Mouse (Mus musculus) retina, embryonic 14.5 days (tissue): ENCODE data around the gene Ddx46.
A peak's percentile ranks its signal among the peaks of the same experiment; 100 is the strongest.
"Not testable (repeated sequence)": the region's sequence is repeated elsewhere in the genome, so short reads cannot be mapped to it uniquely, and the experiment has no call there.

ENCODE experiments used
- DNase-seq: peaks from one replicate; pipeline ENCODE4 v3.0.0-alpha.2; 2015; ENCODE audit warnings: low spot score

The Ddx46 gene

DNA sequence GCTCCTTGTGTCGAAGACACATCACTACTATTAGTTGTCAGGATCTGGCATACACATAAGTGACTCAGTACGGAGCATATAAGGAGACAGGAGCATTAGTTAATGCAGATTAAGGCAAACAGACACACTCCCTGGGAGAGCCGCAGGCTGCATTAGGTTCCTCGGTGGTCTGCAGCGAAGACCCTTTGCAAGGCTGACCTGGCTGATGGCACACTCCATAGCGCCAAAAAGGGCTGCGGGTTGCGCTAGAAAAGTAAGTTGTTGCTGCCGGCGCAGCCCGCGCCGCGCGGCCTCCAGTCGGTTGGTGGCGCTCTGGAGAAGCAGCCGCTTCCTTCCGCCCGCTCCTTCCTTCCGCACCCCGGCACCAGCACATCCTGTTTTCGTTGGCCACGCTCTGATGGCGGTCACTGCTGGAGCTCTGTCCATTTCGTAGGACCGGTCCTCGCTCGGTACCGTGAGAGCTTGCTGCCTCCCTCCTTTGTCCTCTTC, at the start of gene Ddx46:
TSS of gene Ddx46 (plus strand) at position 389 of the 489 bp plus-strand sequence.
- peak; percentile 97 for DNase-seq

DNA sequence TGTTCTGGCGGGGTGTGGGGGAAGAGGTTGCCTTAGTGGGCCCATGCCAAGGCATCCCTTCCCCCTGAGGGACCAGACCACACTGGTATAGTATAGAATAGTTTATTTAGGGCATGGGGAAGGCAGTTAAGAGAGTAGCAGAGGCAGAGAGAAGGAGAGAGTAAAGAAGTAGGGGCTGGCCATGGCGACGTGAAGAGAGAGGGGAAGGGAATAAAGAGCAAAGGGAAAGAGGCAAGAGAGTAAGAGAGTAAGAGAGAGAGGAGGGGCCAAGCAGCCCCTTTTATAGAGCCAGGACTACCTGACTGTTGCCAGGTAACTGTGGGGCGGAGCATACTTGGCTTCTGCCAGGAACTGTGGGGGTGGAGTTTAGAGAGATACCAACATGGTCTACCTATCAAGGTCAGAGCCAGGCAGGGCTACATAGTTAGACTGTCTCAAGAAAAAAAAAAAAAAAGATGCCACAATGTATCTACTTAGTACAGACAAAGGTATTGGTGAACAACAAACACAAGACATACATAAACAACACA, 42.8 kb upstream of the Ddx46 start:
- peak; percentile 13 for DNase-seq

DNA sequence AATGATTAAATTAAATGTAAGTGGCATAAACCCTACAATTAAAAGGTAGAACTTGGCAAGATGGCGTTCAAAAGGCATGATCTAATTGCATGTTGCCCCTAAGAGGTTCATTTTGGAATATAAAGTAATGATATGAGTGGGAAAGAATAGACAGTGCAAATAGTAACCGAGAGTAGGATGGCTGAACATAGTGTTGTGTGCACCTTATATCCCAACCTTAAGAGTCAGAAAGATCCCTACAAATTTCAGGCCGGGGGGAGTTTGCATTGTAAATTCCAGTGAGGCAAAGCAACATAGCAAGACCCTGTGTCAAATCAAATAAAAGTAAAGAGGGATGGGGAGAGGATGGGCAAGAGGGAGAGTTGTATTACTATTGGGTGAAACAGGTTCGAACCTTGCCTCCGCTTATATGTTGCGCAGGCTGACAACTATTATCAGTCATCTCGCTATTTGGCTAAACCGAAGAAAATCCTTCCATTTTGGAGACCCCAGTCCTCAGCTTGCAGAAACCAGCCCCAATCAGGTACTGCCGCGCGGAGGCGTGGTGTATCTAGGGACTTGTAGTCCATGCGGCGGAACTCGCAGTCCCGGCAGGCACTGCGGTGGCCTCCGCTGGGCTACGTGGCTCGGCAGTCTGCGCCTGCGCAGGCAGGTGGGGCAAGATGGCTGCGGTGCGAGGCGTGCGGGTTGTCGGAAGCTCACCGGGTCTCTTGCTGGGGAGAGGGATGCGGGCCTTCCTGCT, 42.1 kb upstream of the Ddx46 start:
- DNase-seq: peak; percentile 97

DNA sequence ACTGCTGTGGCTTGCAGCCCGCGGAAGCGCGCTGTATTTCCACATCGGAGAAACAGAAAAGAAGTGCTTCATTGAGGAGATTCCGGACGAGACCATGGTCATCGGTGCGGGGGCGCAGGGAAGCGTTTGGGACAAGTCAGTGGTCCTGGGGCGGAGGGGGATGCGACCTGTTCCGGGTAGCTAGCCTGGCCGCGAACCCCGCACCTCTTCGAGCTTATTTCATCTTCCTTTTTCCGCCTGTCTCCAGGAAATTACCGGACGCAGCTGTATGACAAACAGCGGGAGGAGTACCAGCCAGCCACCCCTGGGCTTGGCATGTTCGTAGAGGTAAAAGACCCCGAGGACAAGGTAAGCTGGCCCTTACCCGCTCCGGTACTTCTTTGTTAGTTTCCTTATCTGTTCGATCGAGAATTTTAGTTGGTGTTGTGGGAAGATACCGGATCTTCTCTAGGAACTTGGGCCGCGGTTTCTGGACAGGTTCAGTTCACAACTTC, 41.5 kb upstream of the Ddx46 start:
- no peak for DNase-seq

DNA sequence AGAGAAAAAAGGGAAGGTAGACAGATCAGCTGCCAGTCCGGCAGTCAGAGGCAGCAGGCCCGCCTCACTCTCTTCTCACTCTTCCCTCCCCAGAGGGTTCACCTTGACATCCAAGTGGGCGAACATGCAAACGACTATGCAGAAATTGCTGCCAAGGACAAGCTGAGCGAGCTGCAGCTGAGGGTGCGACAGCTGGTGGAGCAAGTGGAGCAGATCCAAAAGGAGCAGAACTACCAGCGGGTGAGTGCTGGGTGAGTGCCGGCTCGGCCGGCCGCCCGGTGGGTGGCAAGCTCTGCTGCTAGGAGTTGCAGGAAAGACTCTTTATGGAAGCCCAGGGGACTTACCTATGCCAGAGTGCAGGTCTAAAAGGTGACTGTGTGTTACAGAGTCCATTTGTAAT, 39.5 kb upstream of the Ddx46 start:
- DNase-seq: no peak

DNA sequence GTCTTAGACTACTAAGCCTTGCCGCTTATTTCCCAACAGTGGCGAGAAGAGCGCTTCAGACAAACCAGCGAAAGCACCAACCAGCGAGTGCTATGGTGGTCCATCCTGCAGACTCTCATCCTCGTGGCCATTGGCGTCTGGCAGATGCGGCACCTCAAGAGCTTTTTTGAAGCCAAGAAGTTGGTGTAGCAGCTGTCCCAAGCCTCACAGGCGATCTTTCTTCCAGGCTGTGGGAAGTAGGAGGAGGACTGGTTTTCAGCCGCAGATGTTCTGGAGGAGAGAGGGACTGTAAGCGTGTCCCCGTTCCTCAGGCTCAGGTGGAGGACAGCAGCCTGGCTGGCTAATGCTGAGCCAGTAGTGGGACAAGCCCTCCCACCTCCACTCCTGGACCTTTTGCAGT, 38.0 kb upstream of the Ddx46 start:
- DNase-seq: no peak

DNA sequence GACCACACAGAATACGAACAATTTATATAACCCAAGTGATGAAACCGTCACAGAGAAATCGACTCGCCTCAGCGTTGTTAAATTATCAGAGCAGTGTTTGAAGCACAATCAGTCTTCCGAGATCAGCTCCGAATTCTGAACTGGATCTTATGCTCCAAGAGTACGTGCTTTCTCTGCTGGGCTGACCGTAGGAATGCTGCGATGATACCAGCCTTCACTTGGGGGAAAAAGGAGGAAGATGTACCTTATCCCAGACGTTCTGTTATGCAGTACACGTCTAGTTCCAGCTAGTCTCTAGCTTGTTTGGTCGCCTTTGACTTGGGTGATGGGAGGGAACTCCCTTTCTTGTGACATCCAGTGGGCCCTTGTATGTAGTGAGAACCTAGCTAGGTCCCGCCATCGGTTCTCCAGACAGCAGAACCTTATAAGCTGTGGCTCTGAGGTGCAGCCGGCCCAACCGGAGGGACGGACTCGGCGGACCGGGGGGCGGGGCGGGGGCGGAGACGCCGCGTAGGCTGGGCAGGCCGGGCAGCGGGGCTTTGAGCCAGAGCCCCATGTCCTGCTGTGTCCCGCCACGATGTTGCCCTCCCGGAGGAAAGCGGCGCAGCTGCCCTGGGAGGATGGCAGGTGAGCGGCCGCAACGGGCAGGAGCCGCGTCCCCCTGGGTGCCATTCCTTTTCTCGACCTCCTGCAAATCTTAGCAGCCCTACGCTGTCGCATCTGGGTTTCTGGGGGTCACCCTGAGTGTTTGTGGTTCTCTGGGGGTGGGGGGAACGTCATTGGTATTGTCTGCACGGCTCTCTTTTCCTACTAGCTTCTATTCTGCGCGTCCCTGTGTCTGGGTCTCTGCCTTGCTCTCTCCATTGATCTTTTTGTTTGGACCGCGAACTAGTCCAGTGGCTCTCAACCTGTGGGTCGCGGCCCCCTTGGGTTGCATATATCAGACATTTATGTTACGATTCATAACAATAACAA, 35.0 kb upstream of the Ddx46 start, which contains the start of gene B4galt7:
TSS of gene B4galt7 (plus strand) at position 331 of the 975 bp plus-strand sequence.
- DNase-seq: peak; percentile 79

DNA sequence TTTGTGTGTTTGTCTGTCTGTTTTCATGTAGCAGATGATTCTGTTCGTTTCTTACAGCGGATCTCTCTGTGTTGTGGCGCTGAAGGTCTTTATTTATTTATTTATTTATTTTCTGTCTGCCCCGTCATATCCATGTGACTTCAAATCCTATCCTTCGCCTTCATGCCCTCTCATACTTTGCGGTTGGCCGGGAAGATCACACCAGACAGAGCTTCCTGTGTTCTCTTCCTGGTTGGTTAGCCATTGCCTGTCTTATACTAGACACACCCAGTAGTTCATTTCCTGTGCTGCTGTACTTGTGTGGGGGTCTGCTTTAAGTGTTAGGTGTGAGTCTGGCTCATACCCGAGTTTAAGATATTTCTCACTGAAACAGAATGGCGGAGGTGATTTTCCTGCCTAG, 34.2 kb upstream of the Ddx46 start:
- no peak for DNase-seq

DNA sequence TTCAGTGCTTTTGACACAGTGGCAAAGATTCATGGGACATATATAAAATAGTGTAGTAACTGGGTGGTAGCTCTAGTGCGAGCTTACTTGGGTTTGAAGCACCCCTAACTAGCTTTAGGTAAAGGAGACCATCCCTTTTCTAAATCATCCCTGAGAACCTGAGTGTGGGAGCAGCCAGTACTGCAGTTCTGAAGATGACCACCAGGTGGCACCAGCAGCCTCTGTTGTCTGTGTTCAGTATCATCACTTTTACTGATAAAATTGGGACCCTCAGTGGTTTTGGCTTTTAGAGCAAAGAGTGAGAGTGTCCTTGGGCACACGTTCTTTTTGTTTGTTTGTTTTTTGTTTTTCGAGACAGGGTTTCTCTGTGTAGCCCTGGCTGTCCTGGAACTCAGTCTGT, 33.2 kb upstream of the Ddx46 start:
- DNase-seq: peak; percentile 96

DNA sequence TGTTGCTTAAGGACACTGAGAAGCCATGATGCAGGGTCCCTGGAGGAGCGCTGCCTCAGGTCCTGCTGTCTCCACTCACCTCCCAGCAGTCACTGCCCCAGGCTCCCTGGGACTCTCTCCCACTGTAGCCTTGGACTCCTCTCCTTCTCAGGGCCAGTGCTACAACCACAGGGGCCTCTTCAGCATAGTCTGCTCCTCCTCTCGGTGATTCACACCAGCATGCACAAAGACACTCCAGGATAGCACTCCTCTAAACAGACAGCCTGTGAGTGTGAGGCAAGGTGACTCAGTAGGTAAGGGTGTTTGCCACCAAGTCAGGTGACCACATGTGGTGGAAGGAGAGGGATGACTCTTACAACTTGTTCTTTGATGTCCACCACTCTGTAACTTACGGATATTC, 30.2 kb upstream of the Ddx46 start:
- no peak for DNase-seq

DNA sequence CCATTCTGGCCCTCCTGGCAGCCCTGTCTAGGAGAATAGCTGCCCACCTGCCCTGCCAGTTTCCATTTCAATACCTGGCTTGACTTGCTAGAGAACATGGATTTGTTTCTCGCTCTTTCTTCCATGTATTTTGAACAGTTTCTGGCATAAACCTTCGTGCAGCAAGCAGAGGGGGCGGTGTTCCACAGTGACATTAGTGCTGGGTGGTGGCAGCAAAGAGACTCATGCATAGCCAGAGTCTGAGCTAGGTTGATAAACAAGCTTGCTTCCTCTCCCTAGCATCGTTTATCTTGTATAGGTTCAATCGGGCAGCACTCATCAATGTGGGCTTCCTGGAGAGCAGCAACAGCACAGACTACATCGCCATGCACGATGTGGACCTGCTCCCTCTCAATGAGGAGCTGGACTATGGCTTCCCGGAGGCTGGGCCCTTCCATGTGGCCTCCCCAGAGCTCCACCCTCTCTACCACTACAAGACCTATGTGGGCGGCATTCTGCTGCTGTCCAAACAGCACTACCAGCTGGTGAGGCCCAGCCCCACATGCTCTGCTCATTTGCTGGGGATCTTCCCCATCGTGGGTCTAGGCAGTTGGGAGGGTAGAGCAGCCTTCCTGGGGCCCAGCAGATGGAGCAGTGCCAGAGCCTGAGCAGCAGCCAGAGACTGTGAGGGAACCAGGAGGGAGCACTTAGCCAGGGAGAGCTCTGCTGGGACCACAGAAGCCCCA, 27.8 kb upstream of the Ddx46 start:
- DNase-seq: no peak

DNA sequence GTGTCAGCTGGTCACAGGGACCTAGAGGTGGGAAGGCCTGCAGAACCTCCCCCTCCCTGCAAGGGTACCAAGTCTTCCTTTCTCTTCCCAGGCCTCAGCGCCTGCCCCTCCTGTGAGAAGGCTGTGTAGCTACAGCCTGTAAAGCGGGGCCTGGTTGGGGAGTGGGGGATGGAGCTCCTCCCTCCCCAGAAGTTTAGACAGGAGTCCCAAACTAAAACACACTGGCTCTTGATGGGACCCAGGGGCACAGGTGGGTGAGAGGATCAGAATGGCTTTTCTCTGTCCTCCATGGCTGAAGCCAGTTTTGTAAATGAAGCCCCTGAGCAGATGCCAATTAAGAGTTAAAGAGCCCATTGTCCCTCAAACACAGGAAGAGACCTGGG, 27.2 kb upstream of the Ddx46 start:
- DNase-seq: no peak

DNA sequence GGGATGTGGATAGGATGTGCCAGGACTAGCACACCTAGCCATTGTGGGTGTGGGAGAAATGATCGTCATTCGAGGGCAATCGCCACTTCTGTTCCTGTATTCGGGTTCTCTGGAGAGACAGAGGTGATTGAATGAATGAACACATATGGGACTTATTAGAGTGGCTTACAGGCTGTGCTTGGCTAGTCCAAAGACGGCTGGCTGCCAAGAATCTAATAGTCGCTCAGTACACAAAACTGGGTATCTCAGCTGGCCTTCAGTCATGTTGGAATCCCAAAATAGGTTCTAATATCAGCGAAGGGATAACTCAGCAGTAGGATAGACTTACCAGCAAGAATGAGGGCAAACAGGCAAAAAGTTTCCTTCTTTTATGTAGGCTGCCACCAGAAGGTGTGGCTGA, 22.8 kb upstream of the Ddx46 start:
- no peak for DNase-seq

DNA sequence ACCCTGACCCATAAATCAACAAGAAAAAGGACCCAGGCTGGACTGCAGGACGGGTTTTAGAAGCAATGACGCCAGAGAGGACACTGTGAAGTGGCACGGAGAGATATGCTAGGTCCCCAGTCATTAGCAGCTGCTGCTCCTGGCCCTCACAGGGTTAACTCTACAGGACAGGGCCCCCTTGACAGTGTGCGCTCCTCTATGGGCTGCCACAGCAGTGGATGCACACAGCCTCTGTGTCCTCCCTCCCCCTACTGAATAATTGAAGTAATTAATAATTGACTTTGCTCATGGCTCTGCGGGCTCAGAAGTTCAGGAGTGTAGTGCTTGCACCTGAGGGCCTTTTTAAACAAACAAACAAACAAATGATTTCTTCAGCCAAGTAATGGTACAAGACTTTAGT, 21.4 kb upstream of the Ddx46 start:
- peak; percentile 24 for DNase-seq

DNA sequence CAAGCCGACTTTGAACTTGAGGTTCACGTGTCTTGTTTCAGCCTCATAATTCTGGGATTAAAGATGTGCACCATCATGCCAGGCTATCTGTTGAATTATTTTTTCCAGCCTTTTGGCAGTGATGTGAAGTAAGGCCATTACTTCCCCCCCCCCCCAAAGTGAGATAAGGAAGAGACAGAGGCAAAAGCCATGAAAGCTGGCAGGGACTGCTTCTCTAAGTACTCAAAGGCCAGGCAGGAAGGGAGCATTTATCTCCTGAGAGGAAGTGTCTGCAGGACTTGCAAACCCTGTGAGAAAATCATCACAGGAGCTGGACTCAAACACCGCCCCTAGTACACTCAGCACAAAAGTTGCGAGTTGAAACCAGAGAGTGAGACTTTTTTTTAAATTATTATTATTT, 15.5 kb upstream of the Ddx46 start:
- DNase-seq: no peak

DNA sequence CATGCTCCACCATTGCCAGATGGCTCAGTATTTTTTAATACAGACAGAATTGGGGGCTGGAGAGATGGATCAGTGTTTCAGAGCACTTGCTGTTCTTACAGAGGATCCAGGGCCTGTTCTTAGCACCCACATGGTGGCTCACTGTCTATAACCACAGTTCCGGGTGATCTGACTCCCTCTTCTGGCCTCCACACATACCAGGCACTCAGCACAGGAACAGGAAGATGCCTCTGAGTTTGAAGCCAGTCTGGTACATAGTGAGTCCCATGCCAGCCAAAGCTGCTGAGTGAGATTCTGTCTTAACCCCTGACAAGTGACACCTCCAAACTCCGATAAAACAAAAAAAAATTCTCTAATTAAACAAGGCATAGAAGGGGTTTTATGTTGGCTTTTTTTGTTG, 14.6 kb upstream of the Ddx46 start:
- no peak for DNase-seq

DNA sequence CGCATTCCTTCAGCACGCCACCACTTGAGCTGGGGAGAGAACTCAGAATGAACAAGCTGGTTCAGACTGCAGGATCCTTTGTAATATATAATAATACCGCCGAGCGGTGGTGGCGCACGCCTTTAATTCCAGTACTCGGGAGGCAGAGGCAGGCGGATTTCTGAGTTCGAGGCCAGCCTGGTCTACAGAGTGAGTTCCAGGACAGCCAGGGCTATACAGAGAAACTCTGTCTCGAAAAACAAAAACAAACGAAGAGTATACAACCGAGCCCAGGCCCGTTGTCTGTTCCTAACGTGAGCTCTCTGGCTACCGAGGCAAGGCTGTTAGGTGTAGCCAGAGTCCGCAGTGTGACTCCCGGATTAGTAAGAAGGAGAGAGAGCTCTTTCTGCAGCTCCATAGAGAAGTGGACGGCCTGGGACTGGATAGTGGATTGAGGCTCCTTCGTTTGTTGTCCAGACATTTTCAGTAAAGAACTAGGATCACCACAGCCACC, 12.6 kb upstream of the Ddx46 start:
- DNase-seq: not testable (repeated sequence)

DNA sequence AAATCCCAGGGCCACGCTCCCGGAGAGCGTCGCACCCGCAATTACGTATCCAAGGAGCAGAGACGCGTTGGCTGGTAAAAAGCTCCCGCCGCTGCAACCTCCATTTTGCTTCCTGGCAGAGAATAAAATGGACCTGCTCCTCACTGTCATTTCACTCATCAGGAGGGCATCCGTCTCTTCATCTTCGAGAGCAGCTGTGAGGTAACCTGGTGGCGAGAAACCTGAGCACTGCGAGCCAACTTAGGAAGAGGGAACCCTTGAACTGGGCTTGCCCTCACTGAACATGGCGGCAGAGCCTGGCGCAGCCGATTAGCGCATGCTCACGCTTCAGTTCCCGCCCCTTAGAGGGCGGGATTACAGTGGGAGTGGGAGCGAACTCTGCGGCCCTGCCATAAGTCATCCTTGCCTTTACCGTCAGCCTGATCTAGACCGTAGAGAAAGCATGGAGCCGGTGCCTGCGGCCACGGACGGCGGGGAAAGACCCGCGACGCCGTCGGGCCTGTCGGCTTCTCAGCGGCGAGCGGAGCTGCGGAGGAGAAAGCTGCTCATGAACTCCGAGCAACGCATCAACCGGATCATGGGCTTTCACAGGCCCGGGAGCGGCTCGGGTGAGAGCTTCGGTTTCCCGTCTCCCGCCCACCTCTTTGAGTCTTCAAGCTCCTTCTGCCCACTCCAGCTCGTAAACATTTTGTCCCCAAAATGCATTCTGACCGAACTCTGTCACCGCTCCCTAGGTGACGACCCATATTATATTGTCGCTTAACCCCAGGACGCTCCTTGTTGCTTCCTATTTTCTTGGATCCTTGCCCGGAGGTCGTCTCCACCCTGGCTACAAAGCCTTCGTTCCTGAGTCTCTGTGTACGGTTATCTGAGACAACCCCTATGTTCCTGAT, 11.9 kb upstream of the Ddx46 start, which contains the start of gene Caml:
TSS of gene Caml (plus strand) at position 357 of the 893 bp plus-strand sequence.
- DNase-seq: peak; percentile 92

DNA sequence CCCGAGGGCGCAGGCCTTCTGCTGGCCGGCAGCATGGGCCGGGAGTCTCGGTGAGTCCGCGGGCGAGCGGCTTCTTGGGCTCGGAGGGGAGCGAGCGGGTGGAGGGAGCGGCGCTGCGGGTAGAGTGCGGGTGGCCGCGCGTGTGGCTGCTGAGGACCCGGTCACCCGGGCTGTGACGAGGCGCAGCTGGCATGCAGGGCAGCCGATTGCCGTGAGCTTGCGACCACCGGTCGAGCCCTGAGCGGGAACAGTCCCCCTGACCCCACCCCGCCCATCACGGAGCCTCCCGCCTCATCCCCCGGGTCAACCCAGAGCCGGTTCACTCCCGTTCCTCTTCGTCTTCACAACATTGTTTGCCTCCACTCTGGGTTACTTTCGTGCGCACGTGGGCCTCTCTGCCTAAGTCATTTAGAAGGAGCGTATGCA, 332 bp downstream of the Ddx46 start:
- no peak for DNase-seq

DNA sequence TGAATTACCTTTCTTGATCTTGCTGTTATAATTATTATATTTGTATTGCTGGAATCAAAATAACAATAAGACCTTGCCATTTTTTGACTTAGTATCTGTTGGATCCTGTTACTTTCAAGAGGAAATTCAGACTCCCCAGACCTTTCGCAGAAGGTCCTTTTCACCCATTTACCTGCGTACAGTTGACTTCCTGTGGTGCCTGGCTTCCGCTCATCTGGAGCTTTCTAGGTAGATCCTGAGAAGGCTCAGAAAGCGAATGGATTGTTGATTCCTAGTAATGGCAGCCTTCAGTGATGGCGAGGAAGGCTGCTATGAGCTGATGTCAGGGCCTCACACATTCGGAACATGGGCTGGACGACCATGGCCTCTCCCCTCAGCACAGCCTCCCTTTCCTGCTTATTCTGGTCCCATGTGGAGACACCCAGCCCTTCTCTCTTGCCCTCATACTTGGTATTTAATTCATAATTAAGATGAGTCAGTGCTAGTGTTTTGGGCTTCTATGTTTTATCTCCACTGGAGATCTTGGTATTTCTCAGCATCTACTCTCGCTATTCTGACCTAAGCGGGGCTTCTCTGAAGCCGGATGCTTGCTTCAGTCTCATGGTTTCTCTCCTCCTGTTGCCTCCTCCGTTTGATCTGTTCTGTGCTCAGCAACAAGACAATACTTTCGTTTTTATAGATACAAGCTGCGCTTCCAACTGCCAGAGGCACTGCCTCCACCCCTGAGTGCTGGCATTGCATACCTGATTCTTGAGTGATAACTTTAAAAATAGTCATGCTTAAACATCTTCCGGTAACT, 1.6 kb downstream of the Ddx46 start:
- no peak for DNase-seq
